Mouse (Mus musculus) kidney, postnatal 14 days (tissue): ENCODE data around the gene Map3k15.
A peak's percentile ranks its signal among the peaks of the same experiment; 100 is the strongest.

ENCODE experiments used
- DNase-seq: peaks from one replicate; pipeline ENCODE4 v3.0.0; 2022; ENCODE audit warnings: mixed read lengths

Gene Map3k15

DNA sequence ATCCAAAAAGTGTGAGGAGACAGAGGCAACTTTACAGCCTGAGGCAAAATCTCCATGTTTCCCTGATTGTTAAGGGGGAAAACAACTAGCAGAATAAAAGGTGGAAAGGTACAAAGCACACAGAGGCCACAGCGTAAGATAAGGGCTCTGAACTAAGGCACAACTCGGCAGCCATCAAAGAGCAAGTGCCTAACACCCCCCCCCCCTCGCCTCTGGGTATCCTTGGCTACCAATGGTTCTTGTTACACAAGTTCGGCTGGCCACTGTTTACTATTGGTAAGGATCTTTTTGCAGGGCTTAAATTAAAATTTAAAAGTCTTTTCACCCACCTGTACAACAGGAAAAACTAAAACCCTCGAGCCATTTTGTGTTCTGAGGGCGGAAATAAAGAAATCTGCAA lies 147.5 kb downstream of the Map3k15 start:
- no peak for DNase-seq

DNA sequence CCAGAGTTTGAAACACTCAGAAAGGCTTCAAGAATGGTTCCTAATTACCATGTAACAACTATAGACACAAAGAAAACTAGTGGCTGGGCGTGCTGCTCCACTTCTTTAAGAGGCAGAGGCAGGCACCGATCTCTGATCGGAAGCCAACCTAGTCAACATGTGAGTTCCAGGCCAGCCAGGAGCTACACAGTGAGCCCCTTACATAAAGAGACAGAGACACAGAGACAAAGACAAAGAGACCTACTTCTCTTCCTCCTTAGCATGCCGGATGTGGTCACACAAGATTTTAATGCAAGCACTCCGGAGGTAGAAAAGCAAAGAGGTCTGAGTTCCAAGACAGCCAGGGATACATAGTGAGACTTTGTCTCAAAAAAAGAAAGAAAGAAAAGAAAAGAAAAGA lies 147.9 kb downstream of the Map3k15 start:
- DNase-seq, result no peak

DNA sequence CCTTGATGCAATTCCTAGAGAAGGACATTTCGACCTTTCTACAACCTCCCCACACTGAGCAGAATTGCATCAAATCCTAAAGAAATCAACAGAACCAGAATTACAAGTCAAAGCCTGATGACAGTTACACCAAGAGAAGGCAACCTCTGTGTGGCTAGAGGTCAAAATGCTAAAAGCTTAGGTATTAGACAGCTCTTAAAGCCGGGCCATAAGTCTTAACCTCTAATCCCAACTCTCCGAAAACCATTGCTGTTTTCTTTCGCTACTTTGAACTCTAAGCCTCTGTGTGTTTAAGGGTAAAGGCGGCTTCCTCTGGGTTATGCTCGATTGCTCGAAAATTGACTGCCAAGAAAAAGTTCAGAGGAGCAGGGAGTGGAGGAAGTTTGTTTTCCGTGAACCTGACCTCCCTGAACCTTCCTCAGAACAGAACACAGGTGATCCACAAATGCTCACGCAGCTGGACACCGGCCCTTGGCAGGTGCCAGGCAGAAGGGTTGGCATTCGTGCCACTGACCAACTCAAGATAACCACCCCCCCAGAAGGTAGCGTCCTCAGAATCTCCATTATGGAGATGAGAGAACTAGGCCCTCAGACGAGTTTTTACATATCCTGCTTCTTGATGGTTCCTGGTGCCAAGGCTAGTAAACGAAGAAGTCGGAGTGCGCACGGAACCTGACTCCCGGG lies 149.1 kb downstream of the Map3k15 start:
- DNase-seq, result peak; percentile 35

DNA sequence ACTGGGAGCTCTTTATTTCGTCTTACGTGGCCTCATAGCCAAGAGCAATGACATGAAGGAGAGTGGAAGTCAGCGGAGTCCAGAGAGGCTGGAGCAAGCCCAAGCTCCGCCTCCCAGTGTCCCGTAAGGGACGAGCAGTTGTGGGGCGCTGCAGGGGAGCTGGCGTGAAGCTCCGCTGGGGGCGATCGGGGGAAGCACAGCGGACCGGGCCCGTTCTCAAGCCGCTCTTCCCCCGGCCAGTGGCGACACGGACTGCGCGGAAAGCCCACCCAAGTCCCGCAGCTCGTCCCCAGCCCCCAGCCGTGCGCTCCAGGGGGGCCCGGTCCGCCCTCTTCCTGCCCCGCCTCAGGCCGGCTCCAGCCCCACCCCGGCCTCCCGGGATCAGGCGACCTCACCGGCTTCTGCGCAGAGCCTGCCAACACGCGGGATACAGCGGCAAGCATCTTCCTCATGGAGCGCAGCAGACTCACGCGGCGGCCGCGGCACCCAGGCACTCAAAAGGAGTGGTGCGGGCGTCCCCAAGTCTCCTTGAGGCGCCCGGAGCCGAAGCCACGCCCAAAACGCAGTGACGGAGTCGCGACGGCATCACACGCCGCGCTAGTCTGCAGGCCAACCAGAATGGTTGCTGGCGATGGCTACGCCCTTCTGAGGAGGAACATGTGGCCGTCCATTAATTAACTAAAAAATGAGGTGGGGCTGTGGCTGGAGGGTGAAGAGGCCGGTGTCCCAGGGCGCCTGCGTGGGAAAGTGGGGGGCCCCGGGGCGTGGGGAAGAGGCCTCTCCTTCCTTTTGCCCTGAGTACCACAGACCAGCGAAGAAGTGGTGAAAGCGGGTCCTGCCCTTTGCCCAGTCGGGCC lies 149.9 kb downstream of the Map3k15 start, which contains the start of gene Pdha1:
Gene Pdha1, minus strand, starts transcription at position 553 of the 857 bp plus-strand sequence.
- DNase-seq, result peak; percentile 92

DNA sequence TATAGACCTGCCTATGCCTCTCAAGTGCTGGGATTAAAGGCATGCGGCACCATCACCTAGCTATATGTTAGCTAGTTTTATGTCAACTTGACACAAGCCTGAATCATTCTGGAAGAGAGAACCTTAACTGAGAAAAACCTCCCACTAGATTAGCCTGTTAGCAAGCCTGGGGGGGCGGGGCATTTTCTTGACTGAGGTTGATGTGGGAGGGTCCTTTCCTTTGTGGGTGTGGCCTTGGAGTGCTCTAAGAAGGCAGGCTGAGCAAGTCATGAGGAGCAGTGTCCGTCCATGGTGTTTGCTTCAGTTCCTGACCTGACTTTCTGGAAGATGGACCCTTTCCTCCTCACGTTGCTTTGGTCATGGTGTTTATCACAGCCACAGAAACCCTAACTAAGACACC lies 158.6 kb downstream of the Map3k15 start:
- no peak for DNase-seq

DNA sequence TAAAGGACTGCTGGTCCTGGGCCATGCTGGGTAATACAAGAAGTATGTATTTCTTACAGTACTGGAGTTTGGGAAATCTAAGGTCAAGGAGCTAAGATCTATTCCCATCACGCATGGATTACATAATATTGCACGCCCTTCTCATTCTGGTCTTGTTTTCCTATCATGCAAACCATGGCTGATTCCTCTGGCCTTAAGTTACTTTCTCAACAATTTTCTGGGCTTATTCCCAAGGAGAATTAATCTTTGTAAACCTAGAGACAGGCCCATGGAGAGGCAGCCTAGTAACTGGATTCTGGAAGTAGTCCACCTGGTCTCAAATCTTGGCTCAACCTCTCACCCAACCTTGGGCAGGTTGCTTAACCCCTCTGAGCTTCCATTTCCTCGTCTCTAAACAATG lies 159.2 kb downstream of the Map3k15 start:
- DNase-seq, result no peak

DNA sequence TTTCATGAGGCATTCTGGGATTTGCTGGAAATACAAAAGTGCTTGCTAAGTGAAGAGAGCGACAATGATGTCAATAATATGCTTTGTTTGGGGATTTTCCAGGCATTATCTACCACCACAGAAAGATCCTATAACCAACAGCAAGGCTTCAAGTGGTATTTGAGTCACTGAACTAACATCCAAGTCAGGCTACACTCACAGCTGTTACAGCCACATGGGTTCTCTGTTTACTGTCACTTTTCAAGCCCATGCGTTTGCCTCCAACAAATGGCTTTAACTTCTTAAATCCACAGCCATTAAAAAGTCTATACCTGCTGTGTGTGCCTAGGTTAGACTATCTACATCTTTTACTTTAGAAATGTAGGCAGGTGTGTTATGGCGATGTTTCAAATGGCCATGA lies 160.6 kb downstream of the Map3k15 start:
- no peak for DNase-seq

DNA sequence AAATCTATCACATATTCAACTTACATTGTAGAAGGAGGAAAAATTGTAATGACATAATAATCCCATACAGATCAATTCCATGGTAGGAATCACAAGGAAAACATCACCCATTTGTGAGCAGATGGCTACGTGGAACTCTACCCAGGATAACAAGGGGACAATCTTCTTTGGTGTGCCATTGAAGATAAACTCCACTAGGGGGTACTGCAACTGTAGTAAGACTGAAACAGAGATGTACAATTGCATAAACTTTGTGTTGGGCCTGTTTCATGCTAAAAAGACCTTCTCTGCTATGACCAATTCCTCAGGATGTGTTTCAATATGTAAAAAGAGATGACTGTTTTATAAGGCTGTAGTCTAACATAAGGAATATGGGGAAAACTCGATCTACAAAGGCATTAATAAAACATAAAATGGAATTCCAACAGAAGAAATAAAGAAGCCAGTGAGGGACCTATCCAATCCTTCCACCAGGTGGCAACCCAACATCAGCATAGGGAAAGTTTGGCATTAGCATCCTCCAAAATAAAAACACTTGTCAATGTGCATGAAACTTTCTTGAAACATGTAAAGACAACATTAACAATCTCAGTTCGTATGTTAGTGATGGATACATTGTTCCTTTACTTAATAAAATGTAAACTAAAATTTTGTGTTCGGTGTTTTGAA lies 165.0 kb downstream of the Map3k15 start:
- peak; percentile 7 for DNase-seq

DNA sequence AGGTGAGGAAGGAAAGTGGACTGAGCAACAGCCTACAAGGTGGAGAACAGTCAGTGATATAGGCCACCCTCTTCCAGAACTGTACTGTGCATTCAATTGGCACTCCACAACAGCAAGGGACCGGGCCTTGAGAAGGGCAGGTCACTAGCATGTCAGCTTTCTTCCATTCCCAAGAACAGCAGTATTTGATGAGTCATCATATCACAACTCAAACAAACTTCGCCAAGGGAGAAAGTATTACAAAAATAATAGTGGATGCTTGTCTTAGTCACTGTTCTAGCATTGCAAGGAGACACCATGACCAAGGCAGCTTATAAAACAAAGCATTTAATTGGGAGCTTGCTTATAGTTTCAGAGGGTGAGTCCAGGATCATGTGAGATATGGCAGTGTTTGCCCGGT lies 176.0 kb downstream of the Map3k15 start:
- DNase-seq, result no peak

DNA sequence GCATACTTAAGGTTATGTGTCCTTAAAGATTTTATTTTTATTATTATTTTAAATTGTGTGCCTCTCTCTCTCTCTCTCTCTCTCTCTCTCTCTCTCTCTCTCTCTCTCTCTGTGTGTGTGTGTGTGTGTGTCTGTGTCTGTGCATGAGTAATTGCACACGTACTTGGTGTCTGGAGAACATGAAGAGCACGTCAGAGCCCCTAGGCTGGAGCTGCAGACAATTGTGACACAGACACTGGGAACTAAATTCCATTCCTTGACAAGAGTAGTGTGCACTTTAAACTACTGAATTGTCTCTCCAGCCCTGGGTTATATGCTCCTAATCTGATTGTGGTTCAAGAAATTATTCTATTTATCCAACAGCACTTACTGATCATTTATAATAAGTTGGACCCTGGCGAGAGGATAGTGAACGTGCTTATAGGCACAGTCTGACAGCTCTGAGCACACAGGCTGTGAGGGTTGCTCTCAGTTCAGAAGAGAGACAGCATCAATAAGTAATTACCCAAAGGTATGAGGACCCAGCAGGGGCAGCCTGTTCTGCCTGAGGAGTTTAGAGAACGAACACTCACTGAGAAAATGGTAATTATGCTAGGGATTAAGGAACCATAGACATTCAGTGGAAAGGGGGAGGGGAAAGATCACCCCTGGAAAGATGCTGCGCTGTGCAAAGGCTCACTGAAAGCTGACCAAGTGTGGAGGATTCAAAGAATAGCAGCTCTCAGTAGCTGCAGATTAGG lies 178.2 kb downstream of the Map3k15 start:
- no peak for DNase-seq

DNA sequence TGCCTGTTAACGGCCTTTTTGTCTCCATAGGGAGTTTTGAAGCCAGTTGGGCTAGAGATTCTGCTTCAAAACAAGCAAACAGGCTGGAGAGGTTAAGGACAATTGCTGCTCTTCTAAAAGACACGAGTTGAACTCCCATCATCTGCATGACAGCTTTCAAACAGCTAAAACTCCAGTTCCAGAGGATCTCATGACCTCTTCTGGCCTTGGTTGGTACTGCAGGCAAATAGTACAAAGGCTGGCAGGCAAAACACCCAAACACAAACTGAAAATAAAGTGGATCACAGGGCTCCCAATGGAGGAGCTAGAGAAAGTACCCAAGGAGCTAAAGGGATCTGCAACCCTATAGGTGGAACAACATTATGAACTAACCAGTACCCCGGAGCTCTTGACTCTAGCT lies 181.9 kb downstream of the Map3k15 start:
- peak; percentile 60 for DNase-seq
